Mouse (Mus musculus) limb, embryonic 15.5 days (tissue): Measurements from ENCODE around the gene Scamp3. TPM values are rescaled to one million over a fixed set of nuclear protein-coding genes. Genes with fewer than 3 reads are reported as not detected.
A peak's percentile ranks its signal among the peaks of the same experiment; 100 is the strongest.

ENCODE experiments used
- ATAC-seq: fragments of 200-750 bp; cut with Nextera tagmentation; 2 replicates; pipeline ENCODE4 v1.8.0; 2017; ENCODE audit warnings: low read depth, moderate TSS enrichment; ENCODE audit not compliant: insufficient number of reproducible peaks, low FRiP score, low TSS enrichment
- H3K27ac ChIP-seq: fragments of 300-500 bp; sonication (generic); 2 replicates; pipeline ENCODE4 v1.5.1; 2015; ENCODE audit warnings: moderate library complexity, mild to moderate bottlenecking, inconsistent platforms
- H3K27me3 ChIP-seq: fragments of 300-500 bp; sonication (generic); 2 replicates; pipeline ENCODE4 v1.6.1; 2015; ENCODE audit warnings: inconsistent platforms
- H3K36me3 ChIP-seq: fragments of 300-500 bp; sonication (generic); 2 replicates; pipeline ENCODE4 v1.6.1; 2015; ENCODE audit warnings: inconsistent platforms
- H3K4me1 ChIP-seq: fragments of 300-500 bp; sonication (generic); 2 replicates; pipeline ENCODE4 v1.6.1; 2015; ENCODE audit warnings: inconsistent platforms
- H3K4me2 ChIP-seq: fragments of 300-500 bp; sonication (generic); 2 replicates; pipeline ENCODE4 v1.6.1; 2015; ENCODE audit warnings: mild to moderate bottlenecking, inconsistent platforms
- H3K4me3 ChIP-seq: fragments of 300-500 bp; sonication (generic); 2 replicates; pipeline ENCODE4 v1.5.1; 2015; ENCODE audit warnings: mild to moderate bottlenecking, inconsistent platforms
- H3K9ac ChIP-seq: fragments of 300-500 bp; sonication (generic); 2 replicates; pipeline ENCODE4 v1.6.1; 2015; ENCODE audit warnings: inconsistent platforms
- H3K9me3 ChIP-seq: fragments of 300-500 bp; sonication (generic); 2 replicates; pipeline ENCODE4 v1.6.1; 2016; ENCODE audit warnings: inconsistent platforms
- WGBS: fragments of 180-500 bp; shearing (Covaris S2); methylation state at CpG from one replicate; pipeline ENCODE4 v1.1.7; 2015; 5-methylcytosine and 5-hydroxymethylcytosine counted together
- polyA plus RNA-seq: library from polyadenylated mRNA; unstranded; fragments of >200 nt; fragmentation: Nextera tagmentation; extraction: Ambion mirVana; gene quantifications from 2 replicates; pipeline ENCODE4 v1.2.1, GENCODE M21; 2015

Gene Scamp3
- polyA plus RNA-seq, 1 experiment from 2014 or later, result 101 TPM

- WGBS, result 41% methylated on average over 8 of the region's 8 CpGs
- Histone ChIP-seq H3K4me3 (no peak overlapping the region), H3K9ac (peak overlapping the region; percentile 10; the same call in 1 of the 2 replicates), H3K4me2 (no peak overlapping the region), H3K27ac (no peak overlapping the region), H3K4me1 (peaks cover 19% of the 10 kb centered on the region), H3K9me3 (no peaks in the 10 kb centered on the region), H3K36me3 (peaks cover 41% of the 10 kb centered on the region), H3K27me3 (no peaks in the 10 kb centered on the region)
- no peak for ATAC-seq
These were observed 42.3 kb downstream of the Scamp3 start for GRCm38 (mm10) chr3:89219546-89219945.

- 51% methylated on average over 5 of the region's 5 CpGs for WGBS
- H3K4me2 ChIP-seq, result no peak overlapping the region
- H3K9me3 ChIP-seq, result no peaks in the 10 kb centered on the region
- H3K27ac ChIP-seq, result no peak overlapping the region
- no peak overlapping the region for H3K4me3 ChIP-seq
- no peak for ATAC-seq
- H3K36me3 ChIP-seq, result peaks cover 52% of the 10 kb centered on the region
- no peak overlapping the region for H3K9ac ChIP-seq
- H3K27me3 ChIP-seq, result no peaks in the 10 kb centered on the region
- H3K4me1 ChIP-seq, result peaks cover 11% of the 10 kb centered on the region
These were observed 43.9 kb downstream of the Scamp3 start for GRCm38 (mm10) chr3:89221167-89221566.

GRCm38 (mm10) chr3:89224796-89225195 lies 47.5 kb downstream of the Scamp3 start:
- ATAC-seq, result no peak
- Histone ChIP-seq H3K4me3 (no peak overlapping the region), H3K4me1 (peaks cover 33% of the 10 kb centered on the region), H3K36me3 (peaks cover 46% of the 10 kb centered on the region), H3K27ac (no peak overlapping the region), H3K27me3 (no peaks in the 10 kb centered on the region), H3K4me2 (no peak overlapping the region), H3K9ac (no peak overlapping the region), H3K9me3 (no peaks in the 10 kb centered on the region)
- WGBS, result 82% methylated on average over 11 of the region's 11 CpGs

GRCm38 (mm10) chr3:89225321-89225815 lies 48.1 kb downstream of the Scamp3 start:
- WGBS, result 65% methylated on average over 12 of the region's 12 CpGs
- peaks cover 40% of the 10 kb centered on the region for H3K36me3 ChIP-seq
- no peak for ATAC-seq
- H3K27me3 ChIP-seq, result no peaks in the 10 kb centered on the region
- H3K4me2 ChIP-seq, result no peak overlapping the region
- no peaks in the 10 kb centered on the region for H3K9me3 ChIP-seq
- no peak overlapping the region for H3K4me3 ChIP-seq
- H3K9ac ChIP-seq, result no peak overlapping the region
- H3K27ac ChIP-seq, result no peak overlapping the region
- peaks cover 33% of the 10 kb centered on the region for H3K4me1 ChIP-seq

GRCm38 (mm10) chr3:89225918-89226317 lies 48.6 kb downstream of the Scamp3 start:
- H3K4me1 ChIP-seq, result peaks cover 33% of the 10 kb centered on the region
- H3K4me2 ChIP-seq, result peak overlapping the region; percentile 64; the same call in 1 of the 2 replicates
- H3K27ac ChIP-seq, result no peak overlapping the region
- H3K4me3 ChIP-seq, result no peak overlapping the region
- WGBS, result 47% methylated on average over 4 of the region's 4 CpGs
- H3K27me3 ChIP-seq, result no peaks in the 10 kb centered on the region
- H3K36me3 ChIP-seq, result peaks cover 38% of the 10 kb centered on the region
- H3K9me3 ChIP-seq, result no peaks in the 10 kb centered on the region
- ATAC-seq, result no peak
- H3K9ac ChIP-seq, result no peak overlapping the region

- WGBS, result 33% methylated on average over 11 of the region's 11 CpGs
- Histone ChIP-seq H3K36me3 (peaks cover 34% of the 10 kb centered on the region), H3K4me1 (peaks cover 33% of the 10 kb centered on the region), H3K27ac (peak overlapping the region; percentile 78), H3K4me2 (peak overlapping the region; percentile 64), H3K9me3 (no peaks in the 10 kb centered on the region), H3K9ac (peak overlapping the region; percentile 14; the same call in 1 of the 2 replicates), H3K4me3 (peak overlapping the region; percentile 43; the same call in 1 of the 2 replicates), H3K27me3 (no peaks in the 10 kb centered on the region)
- ATAC-seq, result no peak
These were observed 49.1 kb downstream of the Scamp3 start for GRCm38 (mm10) chr3:89226361-89226760.

GRCm38 (mm10) chr3:89226900-89227299 lies 49.6 kb downstream of the Scamp3 start, which contains the start of gene Mtx1:
Mtx1 (minus strand) TSS chr3:89227088.
- H3K9me3 ChIP-seq, result no peaks in the 10 kb centered on the region
- 6% methylated on average over 21 of the region's 21 CpGs for WGBS
- H3K9ac ChIP-seq, result peak within 1 kb of the TSS; percentile 23; the same call in 1 of the 2 replicates
- H3K4me2 ChIP-seq, result peak within 1 kb of the TSS; percentile 64
- peak within 1 kb of the TSS; percentile 78 for H3K27ac ChIP-seq
- H3K27me3 ChIP-seq, result no peaks in the 10 kb centered on the region
- peaks cover 33% of the 10 kb centered on the region for H3K4me1 ChIP-seq
- H3K4me3 ChIP-seq, result peak within 1 kb of the TSS; percentile 43
- H3K36me3 ChIP-seq, result peaks cover 29% of the 10 kb centered on the region
- ATAC-seq, result no peak

GRCm38 (mm10) chr3:89227307-89228179 lies 50.3 kb downstream of the Scamp3 start:
- H3K4me2 ChIP-seq, result peak overlapping the region; percentile 64
- H3K9me3 ChIP-seq, result no peaks in the 10 kb centered on the region
- peak overlapping the region; percentile 23; the same call in 1 of the 2 replicates for H3K9ac ChIP-seq
- H3K4me1 ChIP-seq, result peaks cover 33% of the 10 kb centered on the region
- peak overlapping the region; percentile 43 for H3K4me3 ChIP-seq
- H3K27me3 ChIP-seq, result no peaks in the 10 kb centered on the region
- ATAC-seq, result peak; percentile 90
- peaks cover 26% of the 10 kb centered on the region for H3K36me3 ChIP-seq
- WGBS, result 5% methylated on average over 41 of the region's 41 CpGs
- peak overlapping the region; percentile 78 for H3K27ac ChIP-seq

GRCm38 (mm10) chr3:89228180-89228549 lies 50.9 kb downstream of the Scamp3 start:
- peak overlapping the region; percentile 64 for H3K4me2 ChIP-seq
- peak overlapping the region; percentile 78 for H3K27ac ChIP-seq
- H3K9me3 ChIP-seq, result no peaks in the 10 kb centered on the region
- no peak for ATAC-seq
- no peak overlapping the region for H3K9ac ChIP-seq
- H3K4me1 ChIP-seq, result peaks cover 33% of the 10 kb centered on the region
- peaks cover 21% of the 10 kb centered on the region for H3K36me3 ChIP-seq
- no peaks in the 10 kb centered on the region for H3K27me3 ChIP-seq
- WGBS, result under 1% methylated on average over 19 of the region's 20 CpGs
- H3K4me3 ChIP-seq, result peak overlapping the region; percentile 43

GRCm38 (mm10) chr3:89228836-89229235 lies 51.6 kb downstream of the Scamp3 start, which contains the start of gene Muc1:
Muc1 (plus strand) TSS chr3:89229057.
- no peak for ATAC-seq
- Histone ChIP-seq H3K36me3 (peaks cover 18% of the 10 kb centered on the region), H3K4me3 (peak within 1 kb of the TSS; percentile 43), H3K4me1 (peaks cover 33% of the 10 kb centered on the region), H3K4me2 (peak within 1 kb of the TSS; percentile 64), H3K27ac (peak within 1 kb of the TSS; percentile 78), H3K9me3 (no peaks in the 10 kb centered on the region), H3K9ac (no peak within 1 kb of the TSS), H3K27me3 (no peaks in the 10 kb centered on the region)
- WGBS, result 35% methylated on average over 10 of the region's 10 CpGs

GRCm38 (mm10) chr3:89229276-89229675 lies 52.0 kb downstream of the Scamp3 start:
- peaks cover 19% of the 10 kb centered on the region for H3K36me3 ChIP-seq
- WGBS, result 59% methylated on average over 4 of the region's 4 CpGs
- H3K4me2 ChIP-seq, result no peak overlapping the region
- no peak overlapping the region for H3K9ac ChIP-seq
- H3K4me3 ChIP-seq, result no peak overlapping the region
- no peaks in the 10 kb centered on the region for H3K9me3 ChIP-seq
- no peak for ATAC-seq
- no peaks in the 10 kb centered on the region for H3K27me3 ChIP-seq
- H3K4me1 ChIP-seq, result peaks cover 33% of the 10 kb centered on the region
- H3K27ac ChIP-seq, result no peak overlapping the region

- Histone ChIP-seq H3K4me2 (no peak overlapping the region), H3K4me1 (peaks cover 35% of the 10 kb centered on the region), H3K36me3 (peaks cover 16% of the 10 kb centered on the region), H3K9ac (no peak overlapping the region), H3K27ac (no peak overlapping the region), H3K27me3 (no peaks in the 10 kb centered on the region), H3K9me3 (no peaks in the 10 kb centered on the region), H3K4me3 (no peak overlapping the region)
- WGBS, result 88% methylated on average over 2 of the region's 2 CpGs
- no peak for ATAC-seq
These were observed 53.3 kb downstream of the Scamp3 start for GRCm38 (mm10) chr3:89230561-89230960.
